Mouse (Mus musculus): ENCODE data around the gene Rnh1. TPM values are rescaled to one million over a fixed set of nuclear protein-coding genes. Genes with fewer than 3 reads are reported as not detected.
A peak's percentile ranks its signal among the peaks of the same experiment; 100 is the strongest.

Gene Rnh1
- polyA plus RNA-seq, 1 experiment from 2014 or later, result 93.7 TPM

DNA sequence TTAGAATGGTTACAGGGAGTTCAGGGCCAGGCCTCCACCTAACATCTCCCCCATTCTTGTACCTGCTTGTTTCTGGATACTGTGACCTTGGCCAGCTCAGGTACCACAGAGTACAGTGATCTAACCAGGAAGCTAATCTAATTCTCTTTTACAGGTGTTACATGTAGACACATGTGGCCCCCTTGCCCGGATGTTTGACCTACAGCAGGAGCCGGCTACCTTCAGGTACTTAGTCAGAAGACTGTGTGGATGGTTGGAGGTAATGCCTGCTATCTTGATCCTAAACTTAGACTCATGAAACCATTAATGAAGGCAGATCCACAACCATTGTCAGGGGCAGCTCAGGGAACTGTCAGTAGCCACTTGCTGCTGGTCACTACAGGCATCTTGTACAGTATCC is 23.1 kb upstream of the Rnh1 start:
- no peak for DNase-seq (ENCODE audit: low spot score)
- peak overlapping the region; percentile 97 for H3K4me2 ChIP-seq
- H3K27me3 ChIP-seq (replicated peaks; ENCODE audit: control insufficient read depth, insufficient read depth, low read length), result no peaks in the 10 kb centered on the region
- H3K9ac ChIP-seq (ENCODE audit: low read depth, low read length), result peak overlapping the region; percentile 44
- H3K36me3 ChIP-seq (ENCODE audit: control insufficient read depth, insufficient read depth, low read length), result peaks cover 13% of the 10 kb centered on the region
- 89% methylated on average over 2 of the region's 2 CpGs for WGBS
- H3K27ac ChIP-seq (ENCODE audit: low read depth, low read length), result peak overlapping the region; percentile 67
- H3K9me3 ChIP-seq (ENCODE audit: control insufficient read depth, low read length), result no peaks in the 10 kb centered on the region
- peaks cover 50% of the 10 kb centered on the region for H3K4me1 ChIP-seq (replicated peaks; ENCODE audit: control insufficient read depth, insufficient read depth, low read length)
- H3K4me3 ChIP-seq (ENCODE audit: low read depth, low read length), result peak overlapping the region; percentile 98; the same call in 1 of the 2 replicates
- no peak for ATAC-seq (replicated peaks; ENCODE audit: low FRiP score)

- H3K36me3 ChIP-seq (ENCODE audit: control insufficient read depth, insufficient read depth, low read length), result peaks cover 21% of the 10 kb centered on the region
- H3K4me1 ChIP-seq (replicated peaks; ENCODE audit: control insufficient read depth, insufficient read depth, low read length), result peaks cover 50% of the 10 kb centered on the region
- DNase-seq (ENCODE audit: low spot score) (peak; percentile 96), ATAC-seq (replicated peaks; ENCODE audit: low FRiP score) (peak; percentile 37)
- H3K9me3 ChIP-seq (ENCODE audit: control insufficient read depth, low read length), result no peaks in the 10 kb centered on the region
- no peaks in the 10 kb centered on the region for H3K27me3 ChIP-seq (replicated peaks; ENCODE audit: control insufficient read depth, insufficient read depth, low read length)
- WGBS, result 2% methylated on average over 28 of the region's 28 CpGs
- H3K9ac ChIP-seq (ENCODE audit: low read depth, low read length), result peak overlapping the region; percentile 96
- H3K4me2 ChIP-seq, result peak overlapping the region; percentile 97
- peak overlapping the region; percentile 89 for H3K27ac ChIP-seq (ENCODE audit: low read depth, low read length)
- peak overlapping the region; percentile 98 for H3K4me3 ChIP-seq (ENCODE audit: low read depth, low read length)
These were observed 22.2 kb upstream of the Rnh1 start for GRCm38 (mm10) chr7:141194830-141195229.

DNA sequence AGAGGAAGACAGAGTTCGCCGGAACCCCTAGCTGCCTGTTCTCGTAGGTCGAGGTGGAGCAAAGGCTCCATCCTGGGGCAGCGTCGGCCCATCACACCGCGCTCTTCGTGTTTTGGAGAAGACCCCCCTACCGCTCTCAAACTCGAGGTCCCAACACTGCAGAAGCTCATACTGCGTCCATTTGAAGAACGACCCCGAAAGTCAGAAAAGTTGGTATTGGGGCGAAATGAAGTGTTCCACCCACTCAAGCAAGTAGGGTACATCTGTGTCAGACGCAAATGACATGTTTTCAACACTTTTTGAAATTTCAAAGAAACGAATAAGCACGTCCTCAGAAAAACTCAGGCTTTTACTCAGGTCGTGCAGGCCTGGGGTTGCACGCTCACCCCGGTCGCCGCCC is 21.8 kb upstream of the Rnh1 start:
- Histone ChIP-seq H3K27ac (ENCODE audit: low read depth, low read length) (peak overlapping the region; percentile 89), H3K27me3 (replicated peaks; ENCODE audit: control insufficient read depth, insufficient read depth, low read length) (no peaks in the 10 kb centered on the region), H3K4me1 (replicated peaks; ENCODE audit: control insufficient read depth, insufficient read depth, low read length) (peaks cover 47% of the 10 kb centered on the region), H3K36me3 (ENCODE audit: control insufficient read depth, insufficient read depth, low read length) (peaks cover 25% of the 10 kb centered on the region), H3K9ac (ENCODE audit: low read depth, low read length) (peak overlapping the region; percentile 96), H3K9me3 (ENCODE audit: control insufficient read depth, low read length) (no peaks in the 10 kb centered on the region), H3K4me3 (ENCODE audit: low read depth, low read length) (peak overlapping the region; percentile 98), H3K4me2 (peak overlapping the region; percentile 97)
- DNase-seq (ENCODE audit: low spot score) (no peak), ATAC-seq (replicated peaks; ENCODE audit: low FRiP score) (no peak)
- WGBS, result under 1% methylated on average over 23 of the region's 23 CpGs

DNA sequence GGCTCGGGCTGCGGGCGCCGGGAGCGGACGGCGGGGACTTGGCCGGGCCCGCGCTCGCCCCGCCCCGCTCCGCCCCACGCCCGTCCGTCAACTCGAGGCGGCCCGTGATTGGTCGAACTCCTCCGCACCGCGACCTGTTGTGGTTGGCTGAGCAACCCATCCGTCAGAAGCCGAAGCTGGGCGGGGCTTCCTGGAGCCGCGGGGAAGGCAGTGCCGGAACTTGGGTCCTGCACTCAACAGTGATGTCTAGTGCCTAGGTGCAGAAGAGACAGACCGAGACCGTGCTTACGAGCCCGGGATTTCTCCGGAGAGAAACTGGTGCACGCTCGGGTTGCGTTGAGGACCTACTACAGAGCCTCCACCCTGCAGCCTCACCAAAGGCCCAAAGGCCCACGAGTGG is 21.3 kb upstream of the Rnh1 start, which contains the start of the genes Hras and Lrrc56:
Gene Hras (minus strand): TSS at position 58 of the 400 bp plus-strand sequence.
Gene Lrrc56 (plus strand): TSS at position 210 of the 400 bp plus-strand sequence.
- WGBS, result 0% methylated on average over 38 of the region's 39 CpGs
- Histone ChIP-seq H3K27me3 (replicated peaks; ENCODE audit: control insufficient read depth, insufficient read depth, low read length) (no peaks in the 10 kb centered on the region), H3K27ac (ENCODE audit: low read depth, low read length) (peak within 1 kb of the TSS; percentile 89), H3K9ac (ENCODE audit: low read depth, low read length) (peak within 1 kb of the TSS; percentile 96), H3K36me3 (ENCODE audit: control insufficient read depth, insufficient read depth, low read length) (peaks cover 25% of the 10 kb centered on the region), H3K4me2 (peak within 1 kb of the TSS; percentile 97), H3K4me1 (replicated peaks; ENCODE audit: control insufficient read depth, insufficient read depth, low read length) (peaks cover 43% of the 10 kb centered on the region), H3K9me3 (ENCODE audit: control insufficient read depth, low read length) (no peaks in the 10 kb centered on the region), H3K4me3 (ENCODE audit: low read depth, low read length) (peak within 1 kb of the TSS; percentile 98)
- ATAC-seq (replicated peaks; ENCODE audit: low FRiP score) (peak; percentile 90), DNase-seq (ENCODE audit: low spot score) (peak; percentile 99)

GRCm38 (mm10) chr7:141193348-141193856 is 20.7 kb upstream of the Rnh1 start:
- peak overlapping the region; percentile 98 for H3K4me3 ChIP-seq (ENCODE audit: low read depth, low read length)
- H3K4me2 ChIP-seq, result peak overlapping the region; percentile 97
- H3K27me3 ChIP-seq (replicated peaks; ENCODE audit: control insufficient read depth, insufficient read depth, low read length), result no peaks in the 10 kb centered on the region
- H3K27ac ChIP-seq (ENCODE audit: low read depth, low read length), result peak overlapping the region; percentile 89
- 1% methylated on average over 40 of the region's 43 CpGs for WGBS
- peak; percentile 75 for DNase-seq (ENCODE audit: low spot score)
- H3K4me1 ChIP-seq (replicated peaks; ENCODE audit: control insufficient read depth, insufficient read depth, low read length), result peaks cover 40% of the 10 kb centered on the region
- no peaks in the 10 kb centered on the region for H3K9me3 ChIP-seq (ENCODE audit: control insufficient read depth, low read length)
- peak overlapping the region; percentile 96 for H3K9ac ChIP-seq (ENCODE audit: low read depth, low read length)
- no peak; the same call in 1 of the 2 replicates for ATAC-seq (replicated peaks; ENCODE audit: low FRiP score)
- H3K36me3 ChIP-seq (ENCODE audit: control insufficient read depth, insufficient read depth, low read length), result peaks cover 25% of the 10 kb centered on the region

DNA sequence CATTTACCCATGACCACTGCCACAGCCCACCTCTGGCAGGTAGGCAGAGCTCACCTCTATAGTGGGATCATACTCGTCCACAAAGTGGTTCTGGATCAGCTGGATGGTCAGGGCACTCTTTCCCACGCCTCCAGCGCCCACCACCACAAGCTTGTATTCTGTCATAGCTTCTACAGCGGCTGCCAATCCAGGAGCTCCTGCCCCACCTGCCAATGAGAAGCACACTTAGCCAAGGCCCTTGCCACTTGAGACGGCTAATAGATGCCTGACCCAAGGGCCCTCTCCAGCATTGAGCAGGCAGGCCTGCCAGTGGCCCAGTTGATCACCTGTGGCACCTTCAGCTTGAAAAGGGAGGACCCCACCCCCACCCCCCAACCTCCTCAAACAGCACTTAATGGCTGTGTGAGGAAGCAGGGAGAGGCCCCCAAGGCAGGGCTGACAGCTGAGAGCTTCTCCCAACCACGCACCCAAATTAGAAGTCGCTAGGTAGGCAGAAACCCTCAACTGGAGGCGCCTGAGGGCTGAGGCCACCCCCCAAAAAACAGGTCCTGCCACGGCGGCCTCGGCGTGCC is 20.2 kb upstream of the Rnh1 start:
- peak overlapping the region; percentile 98 for H3K4me3 ChIP-seq (ENCODE audit: low read depth, low read length)
- DNase-seq (ENCODE audit: low spot score) (no peak), ATAC-seq (replicated peaks; ENCODE audit: low FRiP score) (no peak)
- H3K9me3 ChIP-seq (ENCODE audit: control insufficient read depth, low read length), result no peaks in the 10 kb centered on the region
- H3K27ac ChIP-seq (ENCODE audit: low read depth, low read length), result peak overlapping the region; percentile 89
- H3K36me3 ChIP-seq (ENCODE audit: control insufficient read depth, insufficient read depth, low read length), result peaks cover 25% of the 10 kb centered on the region
- H3K9ac ChIP-seq (ENCODE audit: low read depth, low read length), result peak overlapping the region; percentile 96
- H3K4me1 ChIP-seq (replicated peaks; ENCODE audit: control insufficient read depth, insufficient read depth, low read length), result peaks cover 37% of the 10 kb centered on the region
- no peaks in the 10 kb centered on the region for H3K27me3 ChIP-seq (replicated peaks; ENCODE audit: control insufficient read depth, insufficient read depth, low read length)
- WGBS, result 31% methylated on average over 12 of the region's 12 CpGs
- peak overlapping the region; percentile 97 for H3K4me2 ChIP-seq

GRCm38 (mm10) chr7:141191796-141192685 is 19.4 kb upstream of the Rnh1 start:
- ATAC-seq (replicated peaks; ENCODE audit: low FRiP score) (no peak), DNase-seq (ENCODE audit: low spot score) (no peak)
- Histone ChIP-seq H3K36me3 (ENCODE audit: control insufficient read depth, insufficient read depth, low read length) (peaks cover 25% of the 10 kb centered on the region), H3K4me2 (peak overlapping the region; percentile 97), H3K9ac (ENCODE audit: low read depth, low read length) (peak overlapping the region; percentile 96), H3K9me3 (ENCODE audit: control insufficient read depth, low read length) (no peaks in the 10 kb centered on the region), H3K4me1 (replicated peaks; ENCODE audit: control insufficient read depth, insufficient read depth, low read length) (peaks cover 28% of the 10 kb centered on the region), H3K4me3 (ENCODE audit: low read depth, low read length) (peak overlapping the region; percentile 98), H3K27ac (ENCODE audit: low read depth, low read length) (no peak overlapping the region), H3K27me3 (replicated peaks; ENCODE audit: control insufficient read depth, insufficient read depth, low read length) (no peaks in the 10 kb centered on the region)
- WGBS, result 89% methylated on average over 24 of the region's 24 CpGs

- Histone ChIP-seq H3K27me3 (replicated peaks; ENCODE audit: control insufficient read depth, insufficient read depth, low read length) (no peaks in the 10 kb centered on the region), H3K36me3 (ENCODE audit: control insufficient read depth, insufficient read depth, low read length) (peaks cover 25% of the 10 kb centered on the region), H3K4me1 (replicated peaks; ENCODE audit: control insufficient read depth, insufficient read depth, low read length) (peaks cover 21% of the 10 kb centered on the region), H3K4me2 (no peak overlapping the region), H3K4me3 (ENCODE audit: low read depth, low read length) (no peak overlapping the region), H3K9me3 (ENCODE audit: control insufficient read depth, low read length) (no peaks in the 10 kb centered on the region), H3K27ac (ENCODE audit: low read depth, low read length) (no peak overlapping the region), H3K9ac (ENCODE audit: low read depth, low read length) (no peak overlapping the region)
- no peak for ATAC-seq (replicated peaks; ENCODE audit: low FRiP score)
- WGBS, result 87% methylated on average over 14 of the region's 14 CpGs
- no peak for DNase-seq (ENCODE audit: low spot score)
These were observed 18.4 kb upstream of the Rnh1 start for GRCm38 (mm10) chr7:141191036-141191435.

Data from liver, embryonic 11.5 days (tissue).